Mouse (Mus musculus): ENCODE data around the gene Lexm. TPM values are rescaled to one million over a fixed set of nuclear protein-coding genes. Genes with fewer than 3 reads are reported as not detected.

Lexm gene
- total and polyA plus RNA-seq, 3 experiments, result 0.19 to 0.21 TPM; not detected in 1

DNA sequence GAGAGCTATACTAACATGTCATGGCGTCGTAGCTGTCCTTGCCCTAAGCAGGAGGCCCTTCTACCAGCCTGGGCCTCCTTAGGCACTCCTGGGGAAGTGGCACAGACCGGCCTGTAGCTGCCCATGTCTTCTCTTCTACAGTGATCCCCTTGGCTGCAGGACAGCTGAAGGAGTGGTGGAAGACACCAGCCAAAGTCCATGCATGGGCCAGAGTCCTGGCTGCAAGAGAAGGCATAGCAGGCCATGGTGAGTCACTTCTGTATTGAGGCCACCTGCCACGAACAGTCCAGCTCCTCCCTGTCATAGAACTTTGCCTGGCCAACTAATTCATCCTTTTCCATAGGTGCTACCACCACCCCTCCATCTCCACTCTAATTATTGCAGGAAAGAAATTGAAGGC is 1.9 kb upstream of the Lexm start:
- no peak overlapping the region for H3K4me3 ChIP-seq (replicated peaks in 1 of 3; ENCODE audit: low read depth in 2 of 3, low read length in 2 of 3, poor library complexity in 1 of 3)
- H3K27ac ChIP-seq (ENCODE audit: insufficient read depth, low read depth), result no peak overlapping the region
- H3K9ac ChIP-seq (ENCODE audit: insufficient read depth, low read depth), result no peak overlapping the region
- dilution Hi-C loops (cut with MboI; ENCODE audit: extremely low pct_ligation_motif_present, extremely low pct_unique_long_range_greater_than_20kb, low sequenced_read_pairs), result no loop called here
- in situ Hi-C loops (cut with MboI; ENCODE audit: low pct_ligation_motif_present, low pct_unique_long_range_greater_than_20kb, low sequenced_read_pairs), result no loop called here
- TF ChIP-seq MAFK (IDR thresholded peaks at IDR 0.05; ENCODE audit: insufficient replicate concordance, low read length), result no peak
- TF ChIP-seq POLR2A (IDR thresholded peaks at IDR 0.05; ENCODE audit: low read depth, low read length), result no peak
- no peak overlapping the region for H3K4me2 ChIP-seq (ENCODE audit: insufficient read depth, low read depth, poor library complexity, severe bottlenecking)
- peaks cover 9 to 23% of the 10 kb centered on the region in 2 experiments; a peak in 3 of 4 replicates for H3K4me1 ChIP-seq (ENCODE audit: control insufficient read depth in 1 of 2, insufficient read depth in 2 of 2)
- DNase-seq (ENCODE audit: extremely low read depth), result no peak
- H3K79me2 ChIP-seq (replicated peaks; ENCODE audit: control insufficient read depth, extremely low read depth, insufficient read depth, poor library complexity, severe bottlenecking), result no peaks in the 10 kb centered on the region
- no peaks in the 10 kb centered on the region for H3K36me3 ChIP-seq (replicated peaks in 1 of 2; ENCODE audit: control insufficient read depth in 1 of 2, insufficient read depth in 1 of 2, low read length in 1 of 2)
- peaks cover 26% of the 10 kb centered on the region for H3K27me3 ChIP-seq (replicated peaks)
- H3K9me3 ChIP-seq (replicated peaks; ENCODE audit: low read length), result no peaks in the 10 kb centered on the region

DNA sequence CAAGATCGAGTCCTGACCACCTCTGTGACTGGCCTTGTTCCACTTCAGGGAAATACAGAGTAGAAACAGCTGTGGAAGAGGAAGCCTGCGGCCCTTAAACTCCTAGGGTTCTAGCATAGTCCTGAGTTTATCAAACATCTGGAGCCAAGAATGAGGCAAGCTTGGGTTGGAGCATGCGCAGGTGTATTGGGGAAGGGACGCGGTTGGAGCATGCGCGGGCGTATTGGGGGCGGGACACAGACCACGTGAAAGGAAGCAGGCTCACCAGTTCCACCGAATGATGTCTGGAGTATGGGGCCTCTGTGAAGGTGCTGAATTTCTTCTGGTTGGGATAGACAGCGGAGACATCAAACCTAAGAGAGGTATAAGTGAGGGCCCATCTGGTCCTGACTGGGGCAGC is 1.4 kb downstream of the Lexm start:
- Histone ChIP-seq H3K27me3 (replicated peaks) (peaks cover 2% of the 10 kb centered on the region), H3K4me3 (replicated peaks in 1 of 3; ENCODE audit: low read depth in 2 of 3, low read length in 2 of 3, poor library complexity in 1 of 3) (no peak overlapping the region), H3K4me2 (ENCODE audit: insufficient read depth, low read depth, poor library complexity, severe bottlenecking) (no peak overlapping the region), H3K79me2 (replicated peaks; ENCODE audit: control insufficient read depth, extremely low read depth, insufficient read depth, poor library complexity, severe bottlenecking) (no peaks in the 10 kb centered on the region), H3K36me3 (replicated peaks in 1 of 2; ENCODE audit: control insufficient read depth in 1 of 2, insufficient read depth in 1 of 2, low read length in 1 of 2) (no peaks in the 10 kb centered on the region), H3K27ac (ENCODE audit: insufficient read depth, low read depth) (no peak overlapping the region), H3K9me3 (replicated peaks; ENCODE audit: low read length) (no peaks in the 10 kb centered on the region), H3K4me1 (ENCODE audit: control insufficient read depth in 1 of 2, insufficient read depth in 2 of 2) (peaks cover 14 to 33% of the 10 kb centered on the region in 2 experiments; a peak in 3 of 4 replicates), H3K9ac (ENCODE audit: insufficient read depth, low read depth) (no peak overlapping the region)
- in situ Hi-C loops (cut with MboI; ENCODE audit: low pct_ligation_motif_present, low pct_unique_long_range_greater_than_20kb, low sequenced_read_pairs), result no loop called here
- DNase-seq (ENCODE audit: extremely low read depth), result no peak
- dilution Hi-C loops (cut with MboI; ENCODE audit: extremely low pct_ligation_motif_present, extremely low pct_unique_long_range_greater_than_20kb, low sequenced_read_pairs), result no loop called here
- no peak for TF ChIP-seq JUN (IDR thresholded peaks at IDR 0.05; ENCODE audit: insufficient read depth, low read depth, low read length)
- TF ChIP-seq USF1 (IDR thresholded peaks at IDR 0.05; ENCODE audit: low read depth, low read length), result no peak
- peak; percentile 70 for TF ChIP-seq NRF1 (IDR thresholded peaks at IDR 0.05; ENCODE audit: low read depth, low read length)
- no peak for TF ChIP-seq MAZ (IDR thresholded peaks at IDR 0.05; ENCODE audit: low read depth, low read length)
- TF ChIP-seq CHD2 (IDR thresholded peaks at IDR 0.05; ENCODE audit: low read length), result no peak
- TF ChIP-seq ZMIZ1 (IDR thresholded peaks at IDR 0.05; ENCODE audit: low read depth, low read length), result no peak
- no peak for TF ChIP-seq USF2 (conservative IDR thresholded peaks at IDR 0.05; ENCODE audit: low read depth, low read length)
- no peak for TF ChIP-seq TBP (conservative IDR thresholded peaks at IDR 0.05; ENCODE audit: low read depth, low read length)

DNA sequence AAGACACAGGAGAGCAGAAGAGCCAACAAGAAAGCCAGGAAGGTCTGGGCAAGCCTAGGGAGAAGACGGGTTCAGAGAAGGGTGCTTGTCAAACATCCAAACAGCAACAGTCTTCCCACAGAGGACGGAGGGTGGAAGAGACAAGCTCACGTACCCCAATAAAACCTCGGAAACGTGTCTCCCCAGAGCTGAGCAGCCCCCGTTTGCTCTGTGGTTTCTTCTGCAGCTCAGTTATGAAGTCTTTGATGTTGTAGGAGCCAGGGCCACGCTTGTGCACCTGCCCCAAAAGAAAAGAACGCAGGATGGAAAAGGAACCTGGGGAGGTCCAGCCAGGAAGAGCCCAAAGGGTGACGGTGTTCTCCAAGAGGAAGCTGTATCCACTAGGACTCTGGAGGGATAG is 2.2 kb downstream of the Lexm start:
- no peaks in the 10 kb centered on the region for H3K36me3 ChIP-seq (replicated peaks in 1 of 2; ENCODE audit: control insufficient read depth in 1 of 2, insufficient read depth in 1 of 2, low read length in 1 of 2)
- no peak for DNase-seq (ENCODE audit: extremely low read depth)
- H3K9ac ChIP-seq (ENCODE audit: insufficient read depth, low read depth), result no peak overlapping the region
- in situ Hi-C loops (cut with MboI; ENCODE audit: low pct_ligation_motif_present, low pct_unique_long_range_greater_than_20kb, low sequenced_read_pairs) (no loop called here), dilution Hi-C loops (cut with MboI; ENCODE audit: extremely low pct_ligation_motif_present, extremely low pct_unique_long_range_greater_than_20kb, low sequenced_read_pairs) (no loop called here)
- no peak overlapping the region for H3K27ac ChIP-seq (ENCODE audit: insufficient read depth, low read depth)
- H3K4me3 ChIP-seq (replicated peaks in 1 of 3; ENCODE audit: low read depth in 2 of 3, low read length in 2 of 3, poor library complexity in 1 of 3), result no peak overlapping the region
- no peak overlapping the region for H3K4me2 ChIP-seq (ENCODE audit: insufficient read depth, low read depth, poor library complexity, severe bottlenecking)
- no peaks in the 10 kb centered on the region for H3K9me3 ChIP-seq (replicated peaks; ENCODE audit: low read length)
- TF ChIP-seq CTCF (conservative IDR thresholded peaks at IDR 0.05 in 1 of 2, IDR thresholded peaks at IDR 0.05 in 1 of 2; ENCODE audit: low read depth in 2 of 2, low read length in 2 of 2), result no peak
- no peak for TF ChIP-seq BHLHE40 (IDR thresholded peaks at IDR 0.05; ENCODE audit: low read depth, low read length)
- TF ChIP-seq RCOR1 (conservative IDR thresholded peaks at IDR 0.05; ENCODE audit: low read depth, low read length), result no peak
- TF ChIP-seq ETS1 (conservative IDR thresholded peaks at IDR 0.05; ENCODE audit: low read depth, low read length), result no peak
- TF ChIP-seq EP300 (IDR thresholded peaks at IDR 0.05; ENCODE audit: low read length), result no peak
- no peak for TF ChIP-seq MAZ (IDR thresholded peaks at IDR 0.05; ENCODE audit: low read depth, low read length)
- H3K27me3 ChIP-seq (replicated peaks), result peaks cover 1% of the 10 kb centered on the region
- peaks cover 14 to 33% of the 10 kb centered on the region in 2 experiments; a peak in 3 of 4 replicates for H3K4me1 ChIP-seq (ENCODE audit: control insufficient read depth in 1 of 2, insufficient read depth in 2 of 2)
- H3K79me2 ChIP-seq (replicated peaks; ENCODE audit: control insufficient read depth, extremely low read depth, insufficient read depth, poor library complexity, severe bottlenecking), result no peaks in the 10 kb centered on the region
